Mouse (Mus musculus): Measurements from ENCODE around the gene Car2. TPM values are rescaled to one million over a fixed set of nuclear protein-coding genes. Genes with fewer than 3 reads are reported as not detected.

The Car2 gene
- polyA plus RNA-seq, 1 experiment = 336 TPM

- TF ChIP-seq GATA1 (IDR thresholded peaks at IDR 0.05; ENCODE audit: low read length) = no peak
Measured at GRCm38 (mm10) chr3:14870528-14870927, 15.5 kb upstream of the Car2 start.

GRCm38 (mm10) chr3:14871386-14871785 lies 14.7 kb upstream of the Car2 start:
- no peak for TF ChIP-seq GATA1 (IDR thresholded peaks at IDR 0.05; ENCODE audit: low read length)

DNA sequence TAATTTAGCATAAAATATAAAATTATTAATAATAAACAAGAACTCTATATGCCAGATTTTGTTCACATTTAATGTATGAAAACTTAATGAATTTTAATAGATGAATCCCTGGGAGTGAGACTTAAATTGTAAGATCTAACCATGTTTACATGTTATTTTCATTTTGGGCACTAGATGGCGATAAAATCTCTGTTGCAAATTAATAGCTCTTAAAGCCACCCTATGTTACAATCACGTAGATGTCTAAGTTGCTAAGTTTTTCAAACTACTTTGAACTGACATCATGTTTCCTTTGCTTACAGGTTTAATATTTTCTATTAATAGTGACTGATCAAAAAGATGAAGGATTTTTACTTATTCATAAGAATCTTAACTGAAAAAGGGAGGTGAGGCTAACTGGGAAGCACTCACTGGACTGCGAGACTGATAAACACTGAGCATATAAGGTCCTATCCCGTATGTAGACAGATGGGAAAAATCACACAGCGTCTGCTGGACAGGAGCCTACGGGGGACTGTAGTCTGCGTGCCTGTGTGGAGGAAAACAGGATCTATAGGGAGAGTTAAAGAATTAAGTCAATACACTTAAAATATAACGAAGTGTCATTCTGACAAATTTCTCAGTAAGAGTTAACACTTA lies 11.6 kb upstream of the Car2 start:
- no peak for TF ChIP-seq GATA1 (IDR thresholded peaks at IDR 0.05; ENCODE audit: low read length)

- no peak for TF ChIP-seq GATA1 (IDR thresholded peaks at IDR 0.05; ENCODE audit: low read length)
Measured at GRCm38 (mm10) chr3:14876325-14876918, 9.7 kb upstream of the Car2 start.

GRCm38 (mm10) chr3:14877251-14877909 lies 8.7 kb upstream of the Car2 start:
- peak; percentile 78 for TF ChIP-seq GATA1 (IDR thresholded peaks at IDR 0.05; ENCODE audit: low read length)

GRCm38 (mm10) chr3:14878749-14879223 lies 7.3 kb upstream of the Car2 start:
- peak; percentile 95 for TF ChIP-seq GATA1 (IDR thresholded peaks at IDR 0.05; ENCODE audit: low read length)

DNA sequence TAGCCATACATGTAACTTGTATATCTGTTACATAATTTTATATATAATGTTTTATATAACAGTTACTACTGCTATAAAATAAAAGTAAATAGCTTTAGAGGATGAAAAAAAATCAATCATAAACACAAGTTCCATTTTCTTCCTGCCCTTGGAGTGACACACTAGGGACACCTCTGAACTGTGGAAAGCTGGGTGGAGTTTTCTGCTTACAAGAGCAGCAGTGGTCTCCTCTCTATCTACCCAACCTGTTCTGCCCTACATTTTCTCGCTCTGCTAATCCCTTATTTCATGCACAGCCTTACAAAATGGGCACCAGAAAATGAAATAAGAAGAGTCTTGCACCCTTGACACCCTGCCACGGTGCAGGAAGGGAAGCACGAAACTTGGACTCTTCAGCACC lies 6.8 kb upstream of the Car2 start:
- TF ChIP-seq GATA1 (IDR thresholded peaks at IDR 0.05; ENCODE audit: low read length) = no peak

DNA sequence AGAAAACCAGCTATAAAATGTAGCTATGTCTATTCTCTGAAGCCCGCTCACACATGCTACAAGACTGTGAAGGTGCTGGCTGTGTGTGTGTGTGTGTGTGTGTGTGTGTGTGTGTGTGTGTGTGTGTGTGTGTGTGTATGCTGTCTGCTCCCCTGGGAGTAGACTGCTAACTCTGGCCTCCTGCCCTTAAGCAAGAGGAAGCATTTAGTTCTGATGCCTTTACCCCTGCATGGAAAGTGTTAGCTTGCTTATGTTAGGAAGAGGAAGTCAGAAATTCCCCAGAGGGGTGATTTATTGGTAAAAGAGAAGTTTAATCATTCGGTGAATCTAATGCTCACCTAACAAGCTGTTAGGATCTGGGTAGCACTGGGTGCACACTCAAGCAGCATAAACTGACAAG lies 5.8 kb upstream of the Car2 start:
- no peak for TF ChIP-seq GATA1 (IDR thresholded peaks at IDR 0.05; ENCODE audit: low read length)

DNA sequence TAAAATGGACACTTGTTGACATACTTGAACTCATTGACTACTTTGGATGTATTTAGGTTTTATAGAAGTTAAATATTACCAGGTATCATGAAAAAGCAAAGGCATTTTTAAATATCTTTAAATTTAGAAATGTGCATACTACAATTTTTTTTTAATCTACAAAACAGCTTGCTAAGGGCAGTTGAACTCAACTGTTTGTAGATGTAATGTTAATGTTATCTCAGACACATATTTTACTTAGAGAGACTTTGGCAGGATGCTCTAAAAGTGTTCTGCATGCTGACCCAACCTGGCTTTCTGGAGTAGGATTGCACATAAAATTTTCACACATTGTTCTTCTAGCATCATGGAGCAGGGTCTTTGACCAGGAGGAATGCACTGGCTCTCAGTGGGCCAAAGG lies 4.1 kb upstream of the Car2 start:
- no peak for TF ChIP-seq GATA1 (IDR thresholded peaks at IDR 0.05; ENCODE audit: low read length)

DNA sequence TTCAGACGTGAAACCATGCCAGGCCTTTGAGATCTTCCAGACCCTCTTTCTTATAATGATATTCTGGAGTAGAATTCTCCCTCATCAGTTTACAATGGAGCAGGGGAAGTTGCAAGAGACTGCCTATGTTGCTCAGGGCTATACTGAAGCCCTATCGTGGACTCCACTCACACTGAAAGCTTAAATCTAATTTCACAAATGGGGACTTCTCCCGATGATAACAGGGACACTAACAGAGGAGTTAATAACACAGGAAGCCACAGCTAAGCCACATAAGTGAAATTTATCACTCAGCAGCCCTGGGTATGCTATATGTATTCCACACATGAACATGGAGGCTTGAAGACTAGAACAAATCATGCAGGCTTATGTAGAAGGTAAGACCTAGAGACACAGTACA lies 3.3 kb upstream of the Car2 start:
- no peak for TF ChIP-seq GATA1 (IDR thresholded peaks at IDR 0.05; ENCODE audit: low read length)

GRCm38 (mm10) chr3:14884826-14885225 lies 1.2 kb upstream of the Car2 start:
- no peak for TF ChIP-seq GATA1 (IDR thresholded peaks at IDR 0.05; ENCODE audit: low read length)

DNA sequence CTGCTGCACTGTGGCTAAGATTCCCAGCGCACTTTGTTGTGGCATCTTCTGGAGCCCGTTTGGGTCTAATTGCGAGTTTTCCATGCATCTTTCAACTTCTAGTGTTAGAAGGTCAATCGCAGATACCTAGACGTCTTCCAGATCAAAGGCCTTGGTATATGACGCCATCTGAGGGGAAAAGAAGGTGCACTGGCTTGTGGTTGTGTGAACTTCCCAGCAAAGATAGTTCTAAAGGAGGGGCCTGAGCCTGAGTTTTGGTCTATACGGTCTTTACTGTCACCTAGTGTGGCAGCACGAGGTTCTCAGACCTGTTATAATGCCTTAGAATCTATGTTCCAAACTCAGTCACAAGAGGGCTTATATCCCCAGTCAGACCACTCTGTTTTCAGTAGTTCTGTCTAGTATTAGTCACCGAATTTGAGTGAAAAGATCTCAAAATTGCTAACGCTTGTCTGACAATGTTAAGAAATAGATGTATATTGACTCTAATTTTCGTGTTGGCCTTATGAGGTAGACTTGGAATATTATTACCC lies 1.1 kb downstream of the Car2 start:
- no peak for TF ChIP-seq GATA1 (IDR thresholded peaks at IDR 0.05; ENCODE audit: low read length)

DNA sequence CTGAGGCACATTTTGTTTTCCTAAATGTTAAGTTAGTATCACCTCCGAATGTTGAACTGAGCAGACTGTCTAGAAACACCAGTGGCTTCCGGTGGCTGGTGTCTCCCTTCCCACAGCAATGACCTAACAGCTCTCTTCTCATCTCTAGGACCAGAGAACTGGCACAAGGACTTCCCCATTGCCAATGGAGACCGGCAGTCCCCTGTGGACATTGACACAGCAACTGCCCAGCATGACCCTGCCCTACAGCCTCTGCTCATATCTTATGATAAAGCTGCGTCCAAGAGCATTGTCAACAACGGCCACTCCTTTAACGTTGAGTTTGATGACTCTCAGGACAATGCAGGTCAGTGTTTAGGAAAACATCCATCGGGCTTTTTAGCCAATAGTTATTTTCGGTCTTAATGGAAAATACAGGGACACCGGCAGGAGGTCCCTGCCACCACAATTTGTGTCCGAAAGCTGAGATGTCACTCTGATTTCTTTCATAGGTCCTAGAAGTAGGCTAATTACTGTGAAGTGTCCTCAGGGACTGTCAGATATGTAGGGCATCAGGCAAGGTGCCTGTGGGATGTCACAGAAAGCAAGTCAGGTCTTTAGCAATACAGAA lies 1.7 kb downstream of the Car2 start:
- no peak for TF ChIP-seq GATA1 (IDR thresholded peaks at IDR 0.05; ENCODE audit: low read length)

GRCm38 (mm10) chr3:14888549-14888948 lies 2.5 kb downstream of the Car2 start:
- no peak for TF ChIP-seq GATA1 (IDR thresholded peaks at IDR 0.05; ENCODE audit: low read length)

DNA sequence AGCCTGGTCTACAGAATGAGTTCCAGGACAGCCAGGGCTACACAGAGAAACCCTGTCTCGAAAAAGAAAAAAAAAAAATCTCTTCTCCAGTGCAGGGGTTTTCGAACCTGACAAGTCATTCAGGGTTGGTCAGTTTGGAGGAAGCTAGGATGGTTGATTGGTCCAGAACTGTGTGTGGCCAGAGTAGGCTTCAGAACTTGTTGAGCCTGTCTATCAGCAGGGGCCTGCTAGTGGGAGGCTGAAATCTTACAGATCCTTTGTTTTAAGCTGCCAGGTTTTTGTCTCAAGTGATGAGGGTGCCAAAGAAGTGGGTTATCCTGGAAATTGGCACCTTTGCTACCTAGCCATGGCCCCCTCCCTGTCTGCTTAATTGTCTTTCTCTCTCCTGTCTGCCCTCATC lies 3.0 kb downstream of the Car2 start:
- no peak for TF ChIP-seq GATA1 (IDR thresholded peaks at IDR 0.05; ENCODE audit: low read length)

All from G1E-ER4 (cell line).